8 mouse cellular contexts compared by ENCODE assay signal in genomic region chr5:121564468-121564895, GRCm38 (mm10). TPM values are rescaled to one million over a fixed set of nuclear protein-coding genes. Genes with fewer than 3 reads are reported as not detected.
DNase-seq lines count a peak whose midpoint lies in the region; ATAC-seq and TF ChIP-seq lines count a peak whose summit lies in the region.

No protein-coding gene starts in this region.

- H3K9me3 ChIP-seq in hindbrain, embryonic 10.5 days: no peaks in the 10 kb centered on the region
- no peaks in the 10 kb centered on the region for H3K9me3 ChIP-seq in lung, postnatal 0 days (ENCODE audit: low read length)

- H3K36me3 ChIP-seq in hindbrain, embryonic 10.5 days: peaks cover 4% of the 10 kb centered on the region; the same call in 1 of the 2 replicates
- H3K36me3 ChIP-seq in lung, postnatal 0 days (ENCODE audit: insufficient read depth, low read length): peaks cover 9% of the 10 kb centered on the region; the same call in 1 of the 2 replicates

- H3K27ac ChIP-seq in hindbrain, embryonic 10.5 days: peak overlapping the region; percentile 76
- H3K27ac ChIP-seq in lung, postnatal 0 days (ENCODE audit: low read length): no peak overlapping the region

- H3K9ac ChIP-seq in lung, postnatal 0 days (replicated peaks; ENCODE audit: low read depth): no peak overlapping the region; the same call in 1 of the 2 replicates

- peak; percentile 67; the same call in 1 of the 2 replicates for ATAC-seq in frontal cortex, adult (ENCODE audit: low TSS enrichment)
- ATAC-seq in lung, postnatal 0 days: peak; percentile 77

- H3K4me1 ChIP-seq in hindbrain, embryonic 10.5 days (replicated peaks): peaks cover 4% of the 10 kb centered on the region; the same call in 1 of the 2 replicates
- peaks cover 3% of the 10 kb centered on the region; the same call in 1 of the 2 replicates for H3K4me1 ChIP-seq in lung, postnatal 0 days (ENCODE audit: insufficient read depth, low read depth, low read length)

- no peak; the same call in 1 of the 2 replicates for TF ChIP-seq EP300 in lung, postnatal 0 days (IDR thresholded peaks at IDR 0.05)

- DNase-seq in MEL-GATA-1-ER (ENCODE audit: extremely low read depth, low read depth): peak; percentile 77
- peak; percentile 68 for DNase-seq in cerebellum, adult 9-10 months
- peak; percentile 92 for DNase-seq in hindbrain, embryonic 10.5 days (ENCODE audit: low spot score)
- DNase-seq in layer of hippocampus, adult 9-11 months: peak; percentile 77
- DNase-seq in lung, postnatal 0 days (ENCODE audit: low spot score): peak; percentile 89
- DNase-seq in ovary, postnatal 14 days (ENCODE audit: low spot score): peak; percentile 89
- DNase-seq in thymus, postnatal 14 days: peak; percentile 95

- WGBS in hindbrain, embryonic 10.5 days: 18% methylated on average over 11 of the region's 11 CpGs
- WGBS in lung, postnatal 0 days: 5% methylated on average over 11 of the region's 11 CpGs

- H3K4me2 ChIP-seq in lung, postnatal 0 days (replicated peaks; ENCODE audit: low read depth, low read length): peak overlapping the region; percentile 42

- H3K27me3 ChIP-seq in hindbrain, embryonic 10.5 days (ENCODE audit: insufficient read depth, poor library complexity, severe bottlenecking): no peaks in the 10 kb centered on the region
- no peaks in the 10 kb centered on the region for H3K27me3 ChIP-seq in lung, postnatal 0 days (replicated peaks; ENCODE audit: insufficient read depth, low read length)

- peak; percentile 95 for TF ChIP-seq CTCF in lung, postnatal 0 days (IDR thresholded peaks at IDR 0.05)

- H3K4me3 ChIP-seq in hindbrain, embryonic 10.5 days: peak overlapping the region; percentile 33
- H3K4me3 ChIP-seq in lung, postnatal 0 days (ENCODE audit: low read depth, low read length): 0 out of 2 replicates have a peak overlapping the region, but pooled peaks have one; percentile 9

RNA-seq across cellular contexts. Expression of gene Mapkapk5, which starts 18.8 kb away (rescaled TPM):
- polyA plus RNA-seq in hindbrain, embryonic 10.5 days (2016; fragmentation: Nextera tagmentation; extraction: Ambion mirVana): 48.8 and 53.9 TPM in 2 replicates
- polyA plus RNA-seq in lung, postnatal 0 days (2015; fragmentation: Nextera tagmentation; extraction: Ambion mirVana): 39.1 and 42.1 TPM in 2 replicates

RNA-seq across cellular contexts. Expression of gene Adam1a, which starts 19.2 kb away (rescaled TPM):
- 1.3 and 2.2 TPM in 2 replicates for polyA plus RNA-seq in hindbrain, embryonic 10.5 days (2016; fragmentation: Nextera tagmentation; extraction: Ambion mirVana)
- polyA plus RNA-seq in lung, postnatal 0 days (2015; fragmentation: Nextera tagmentation; extraction: Ambion mirVana): 1.4 and 1.6 TPM in 2 replicates

RNA-seq across cellular contexts. Expression of gene Gm42878, which starts 19.2 kb away (rescaled TPM):
- polyA plus RNA-seq in hindbrain, embryonic 10.5 days (2016; fragmentation: Nextera tagmentation; extraction: Ambion mirVana): not detected in 2 replicates
- not detected in 2 replicates for polyA plus RNA-seq in lung, postnatal 0 days (2015; fragmentation: Nextera tagmentation; extraction: Ambion mirVana)

RNA-seq across cellular contexts. Expression of gene Aldh2, which starts 29.1 kb away (rescaled TPM):
- 123 and 124 TPM in 2 replicates for polyA plus RNA-seq in hindbrain, embryonic 10.5 days (2016; fragmentation: Nextera tagmentation; extraction: Ambion mirVana)
- polyA plus RNA-seq in lung, postnatal 0 days (2015; fragmentation: Nextera tagmentation; extraction: Ambion mirVana): 580 and 606 TPM in 2 replicates

RNA-seq across cellular contexts. Expression of gene Acad12, which starts 54.3 kb away (rescaled TPM):
- polyA plus RNA-seq in hindbrain, embryonic 10.5 days (2016; fragmentation: Nextera tagmentation; extraction: Ambion mirVana): 1.9 TPM in 2 replicates
- 5.8 and 6.4 TPM in 2 replicates for polyA plus RNA-seq in lung, postnatal 0 days (2015; fragmentation: Nextera tagmentation; extraction: Ambion mirVana)
